ENCODE assay signal across 8 mouse cellular contexts in genomic region chrX:13851285-13851684, GRCm38 (mm10). TPM values are rescaled to one million over a fixed set of nuclear protein-coding genes. Genes with fewer than 3 reads are reported as not detected.
DNase-seq lines count a peak whose midpoint lies in the region; ATAC-seq and TF ChIP-seq lines count a peak whose summit lies in the region.

Cask (minus strand) TSS chrX:13851367.

- no peaks in the 10 kb centered on the region for H3K4me1 ChIP-seq in embryonic facial prominence, embryonic 15.5 days
- H3K4me1 ChIP-seq in hindbrain, embryonic 13.5 days (replicated peaks): no peaks in the 10 kb centered on the region
- H3K4me1 ChIP-seq in lung, adult 2 months (ENCODE audit: control insufficient read depth, insufficient read depth, low read length): no peaks in the 10 kb centered on the region

- H3K9ac ChIP-seq in embryonic facial prominence, embryonic 15.5 days: no peak within 1 kb of the TSS
- H3K9ac ChIP-seq in hindbrain, embryonic 13.5 days: no peak within 1 kb of the TSS

- no peaks in the 10 kb centered on the region for H3K9me3 ChIP-seq in embryonic facial prominence, embryonic 15.5 days (replicated peaks)
- H3K9me3 ChIP-seq in hindbrain, embryonic 13.5 days: no peaks in the 10 kb centered on the region

- ATAC-seq in embryonic facial prominence, embryonic 15.5 days (ENCODE audit: insufficient number of reproducible peaks, low FRiP score, low TSS enrichment, low read depth): no peak
- no peak for ATAC-seq in hindbrain, embryonic 13.5 days (ENCODE audit: low FRiP score)

- TF ChIP-seq CTCF in lung, adult 2 months (IDR thresholded peaks at IDR 0.05; ENCODE audit: insufficient read depth, low read length): no peak

- H3K4me3 ChIP-seq in embryonic facial prominence, embryonic 15.5 days (replicated peaks): no peak within 1 kb of the TSS
- H3K4me3 ChIP-seq in hindbrain, embryonic 13.5 days: no peak within 1 kb of the TSS
- H3K4me3 ChIP-seq in lung, adult 2 months (replicated peaks; ENCODE audit: extremely low read depth, low read depth, low read length): no peak within 1 kb of the TSS

- no peak for TF ChIP-seq POLR2A in lung, adult 2 months (IDR thresholded peaks at IDR 0.05; ENCODE audit: borderline replicate concordance, extremely low read depth, low read depth, low read length)

- H3K4me2 ChIP-seq in embryonic facial prominence, embryonic 15.5 days (replicated peaks): no peak within 1 kb of the TSS
- H3K4me2 ChIP-seq in hindbrain, embryonic 13.5 days: no peak within 1 kb of the TSS

- 25% methylated on average over 4 of the region's 4 CpGs for WGBS in embryonic facial prominence, embryonic 15.5 days
- WGBS in hindbrain, embryonic 13.5 days: 61% methylated on average over 4 of the region's 4 CpGs
- 46% methylated on average over 4 of the region's 4 CpGs for WGBS in lung, adult 2 months

- H3K27me3 ChIP-seq in embryonic facial prominence, embryonic 15.5 days: no peaks in the 10 kb centered on the region
- H3K27me3 ChIP-seq in hindbrain, embryonic 13.5 days: no peaks in the 10 kb centered on the region

- DNase-seq in ovary, adult 18-20 months (ENCODE audit: low spot score): peak; percentile 9
- no peak for DNase-seq in ovary, postnatal 36 days (ENCODE audit: low spot score)
- peak; percentile 7 for DNase-seq in lung, adult 2 months
- DNase-seq in skeletal muscle tissue, adult 2 months (ENCODE audit: low read depth, low spot score): peak; percentile 37
- no peak for DNase-seq in thymus, postnatal 25 days
- DNase-seq in right cerebral cortex, postnatal 14 days: no peak

- H3K27ac ChIP-seq in embryonic facial prominence, embryonic 15.5 days (replicated peaks): no peak within 1 kb of the TSS
- H3K27ac ChIP-seq in hindbrain, embryonic 13.5 days: no peak within 1 kb of the TSS

- no peaks in the 10 kb centered on the region for H3K36me3 ChIP-seq in embryonic facial prominence, embryonic 15.5 days
- no peaks in the 10 kb centered on the region for H3K36me3 ChIP-seq in hindbrain, embryonic 13.5 days

RNA-seq across cellular contexts. Expression of gene Cask, which starts in this region (rescaled TPM):
- 16.6 and 17.1 TPM in 2 replicates for polyA plus RNA-seq in embryonic facial prominence, embryonic 15.5 days (2015; fragmentation: Nextera tagmentation; extraction: Ambion mirVana)
- 45.9 and 50.1 TPM in 2 replicates for polyA plus RNA-seq in hindbrain, embryonic 13.5 days (2015; fragmentation: Nextera tagmentation; extraction: Ambion mirVana)
- polyA plus RNA-seq in lung, adult 2 months (2012; rRNA removed): 4.0 and 6.7 TPM in 2 replicates

Comparison
In these comparisons a context has a peak if more than half of its experiments do, and no peak if none do; other contexts are left out.
1. DNase-seq: peak in ovary, adult 18-20 months (single experiment), lung, adult 2 months (single experiment) and skeletal muscle tissue, adult 2 months (single experiment); none in ovary, postnatal 36 days (single experiment), thymus, postnatal 25 days (single experiment) and right cerebral cortex, postnatal 14 days (single experiment).